Mouse (Mus musculus): Measurements from ENCODE around the gene Gm45140. TPM values are rescaled to one million over a fixed set of nuclear protein-coding genes. Genes with fewer than 3 reads are reported as not detected.

The Gm45140 gene
- total and polyA plus RNA-seq, 3 experiments, result 9.9 to 26.2 TPM; not detected in 1

DNA sequence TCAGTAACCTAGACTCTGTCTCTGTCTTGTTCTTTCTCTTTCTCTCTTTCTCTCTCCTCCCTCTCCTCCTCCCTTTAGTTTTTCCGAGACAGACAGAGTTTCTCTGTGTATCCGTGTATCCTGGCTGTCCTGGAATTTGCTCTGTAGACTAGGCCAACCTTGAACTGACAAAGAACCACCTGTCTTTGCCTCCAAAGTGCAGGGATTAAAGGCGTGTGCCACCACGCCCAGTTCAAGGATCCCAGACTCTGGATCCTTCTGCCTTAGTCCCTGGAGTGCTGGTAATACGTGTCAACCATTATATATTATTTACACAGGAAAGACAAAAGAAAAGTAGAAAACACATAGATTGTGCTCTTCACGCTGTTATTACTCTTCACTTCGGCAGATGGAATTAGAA, 35.6 kb upstream of the Gm45140 start:
- TF ChIP-seq E2F4 (IDR thresholded peaks at IDR 0.05; ENCODE audit: borderline replicate concordance, low read depth, low read length), result no peak
- no peak for TF ChIP-seq ZNF384 (IDR thresholded peaks at IDR 0.05; ENCODE audit: low read depth, low read length)
- no peak for TF ChIP-seq TBP (IDR thresholded peaks at IDR 0.05; ENCODE audit: low read depth, low read length)
- TF ChIP-seq CTCF (IDR thresholded peaks at IDR 0.05 in 2 of 3, conservative IDR thresholded peaks at IDR 0.05 in 1 of 3; ENCODE audit: control insufficient read depth in 1 of 3, insufficient read depth in 1 of 3, low read depth in 2 of 3, low read length in 3 of 3, poor library complexity in 1 of 3, severe bottlenecking in 1 of 3), result no peak
- TF ChIP-seq POLR2AphosphoS5 (IDR thresholded peaks at IDR 0.05; ENCODE audit: borderline replicate concordance, low read depth, low read length), result no peak
- TF ChIP-seq MAX (IDR thresholded peaks at IDR 0.05; ENCODE audit: low read length), result no peak
- TF ChIP-seq ZKSCAN1 (IDR thresholded peaks at IDR 0.05; ENCODE audit: low read depth, low read length), result no peak
- no peak for TF ChIP-seq UBTF (IDR thresholded peaks at IDR 0.05; ENCODE audit: borderline replicate concordance, insufficient read depth, low read depth, low read length)
- TF ChIP-seq JUND (IDR thresholded peaks at IDR 0.05; ENCODE audit: low read depth, low read length), result no peak
- TF ChIP-seq MAZ (IDR thresholded peaks at IDR 0.05; ENCODE audit: low read depth, low read length), result no peak
- TF ChIP-seq MEF2A (IDR thresholded peaks at IDR 0.05; ENCODE audit: extremely low read depth, insufficient replicate concordance, low read depth, low read length, poor library complexity, severe bottlenecking), result no peak
- TF ChIP-seq USF2 (IDR thresholded peaks at IDR 0.05; ENCODE audit: borderline replicate concordance in 1 of 2, insufficient read depth in 1 of 2, low read depth in 1 of 2, low read length in 2 of 2), result no peak
- no peak for TF ChIP-seq POLR2AphosphoS2 (IDR thresholded peaks at IDR 0.05; ENCODE audit: low read length)
- no peak for TF ChIP-seq ZMIZ1 (IDR thresholded peaks at IDR 0.05; ENCODE audit: low read depth, low read length)
- no peak for TF ChIP-seq CHD1 (IDR thresholded peaks at IDR 0.05; ENCODE audit: low read depth, low read length)
- no peak for TF ChIP-seq ZC3H11A (IDR thresholded peaks at IDR 0.05; ENCODE audit: low read depth, low read length)
- no peak for TF ChIP-seq ETS1 (IDR thresholded peaks at IDR 0.05; ENCODE audit: low read depth, low read length)
- Histone ChIP-seq H3K79me2 (ENCODE audit: control insufficient read depth, insufficient read depth, low read length, poor library complexity) (no peaks in the 10 kb centered on the region), H3K27me3 (ENCODE audit: control insufficient read depth in 1 of 2, insufficient read depth in 2 of 2, low read length in 2 of 2) (no peaks in the 10 kb centered on the region; a peak in 1 of 4 replicates), H3K9me3 (replicated peaks; ENCODE audit: insufficient read depth, low read length) (no peaks in the 10 kb centered on the region), H3K36me3 (ENCODE audit: control insufficient read depth in 1 of 2, insufficient read depth in 2 of 2, low read length in 2 of 2) (peaks cover 0 to 27% of the 10 kb centered on the region in 2 experiments; a peak in 2 of 4 replicates), H3K27ac (ENCODE audit: control insufficient read depth, low read depth, low read length) (no peak overlapping the region), H3K4me3 (ENCODE audit: control insufficient read depth in 1 of 2, insufficient read depth in 1 of 2, low read depth in 2 of 2, low read length in 2 of 2) (no peak overlapping the region), H3K9ac (ENCODE audit: control insufficient read depth, low read depth, low read length, poor library complexity, severe bottlenecking) (no peak overlapping the region), H3K4me1 (ENCODE audit: control insufficient read depth in 1 of 2, insufficient read depth in 2 of 2, low read length in 2 of 2) (peaks cover 12 to 25% of the 10 kb centered on the region in 2 experiments)
- DNase-seq (ENCODE audit: low read depth, low spot score), result no peak

DNA sequence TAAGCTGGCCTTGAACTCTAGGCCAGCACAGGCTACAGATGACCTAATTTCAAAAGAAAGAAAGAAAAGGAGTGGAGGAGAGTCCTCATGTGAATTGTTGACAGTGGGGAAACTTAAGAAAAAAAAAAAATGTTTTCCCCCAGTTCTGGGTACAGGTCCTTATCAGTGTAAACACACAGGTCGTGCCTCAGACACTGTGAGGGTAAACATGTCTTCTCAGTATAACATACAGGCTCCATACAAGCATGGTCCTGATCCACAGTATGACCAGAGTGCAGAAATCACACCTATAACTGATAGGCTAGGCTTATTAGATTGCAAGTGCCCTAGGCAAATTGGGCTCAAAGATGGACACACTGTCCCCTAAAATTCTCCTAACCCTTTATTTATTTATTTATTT, 34.8 kb upstream of the Gm45140 start:
- TF ChIP-seq GABPA (IDR thresholded peaks at IDR 0.05; ENCODE audit: low read depth, low read length) (no peak), ZNF384 (IDR thresholded peaks at IDR 0.05; ENCODE audit: low read depth, low read length) (0 out of 2 replicates have a peak, but pooled peaks have one; percentile 7)
- Histone ChIP-seq H3K79me2 (ENCODE audit: control insufficient read depth, insufficient read depth, low read length, poor library complexity) (no peaks in the 10 kb centered on the region), H3K27ac (ENCODE audit: control insufficient read depth, low read depth, low read length) (no peak overlapping the region), H3K36me3 (ENCODE audit: control insufficient read depth in 1 of 2, insufficient read depth in 2 of 2, low read length in 2 of 2) (peaks cover 0 to 27% of the 10 kb centered on the region in 2 experiments; a peak in 2 of 4 replicates), H3K4me1 (ENCODE audit: control insufficient read depth in 1 of 2, insufficient read depth in 2 of 2, low read length in 2 of 2) (peaks cover 12 to 25% of the 10 kb centered on the region in 2 experiments), H3K9ac (ENCODE audit: control insufficient read depth, low read depth, low read length, poor library complexity, severe bottlenecking) (no peak overlapping the region), H3K9me3 (replicated peaks; ENCODE audit: insufficient read depth, low read length) (no peaks in the 10 kb centered on the region), H3K4me3 (ENCODE audit: control insufficient read depth in 1 of 2, insufficient read depth in 1 of 2, low read depth in 2 of 2, low read length in 2 of 2) (no peak overlapping the region), H3K27me3 (ENCODE audit: control insufficient read depth in 1 of 2, insufficient read depth in 2 of 2, low read length in 2 of 2) (no peaks in the 10 kb centered on the region; a peak in 1 of 4 replicates)
- no peak for DNase-seq (ENCODE audit: low read depth, low spot score)
